Mouse (Mus musculus): ENCODE results near the gene Dnajb14. TPM values are rescaled to one million over a fixed set of nuclear protein-coding genes. Genes with fewer than 3 reads are reported as not detected.
"Not testable (repeated sequence)": the region's sequence is repeated elsewhere in the genome, so short reads cannot be mapped to it uniquely, and the experiment has no call there.

The Dnajb14 gene
- polyA plus RNA-seq, 1 experiment, result 2.5 TPM

- Histone ChIP-seq H3K79me2 (ENCODE audit: control insufficient read depth, insufficient read depth) (no peaks in the 10 kb centered on the region), H3K4me2 (ENCODE audit: low read depth) (no peak overlapping the region), H3K36me3 (ENCODE audit: control insufficient read depth, insufficient read depth) (no peaks in the 10 kb centered on the region), H3ac (ENCODE audit: control insufficient read depth, insufficient read length) (no peak overlapping the region), H3K4me3 (no peak overlapping the region), H3K27me3 (ENCODE audit: control insufficient read depth, insufficient read depth, insufficient read length) (no peaks in the 10 kb centered on the region)
- no peak for TF ChIP-seq SRF (IDR thresholded peaks at IDR 0.05; ENCODE audit: control insufficient read depth, insufficient read length, low read depth)
- TF ChIP-seq POLR2A (IDR thresholded peaks at IDR 0.05; ENCODE audit: insufficient read length, low read depth), result no peak
Measured at GRCm38 (mm10) chr3:137849697-137850096, 17.8 kb upstream of the Dnajb14 start.

- Histone ChIP-seq H3K4me2 (ENCODE audit: low read depth) (no peak overlapping the region), H3K36me3 (ENCODE audit: control insufficient read depth, insufficient read depth) (no peaks in the 10 kb centered on the region), H3K4me3 (no peak overlapping the region), H3ac (ENCODE audit: control insufficient read depth, insufficient read length) (no peak overlapping the region), H3K27me3 (ENCODE audit: control insufficient read depth, insufficient read depth, insufficient read length) (no peaks in the 10 kb centered on the region), H3K79me2 (ENCODE audit: control insufficient read depth, insufficient read depth) (no peaks in the 10 kb centered on the region)
- TF ChIP-seq USF1 (IDR thresholded peaks at IDR 0.05; ENCODE audit: low read depth) (no peak), TCF12 (IDR thresholded peaks at IDR 0.05; ENCODE audit: insufficient read depth, poor library complexity, severe bottlenecking) (no peak), MYOD1 (IDR thresholded peaks at IDR 0.05; ENCODE audit: control insufficient read depth in 1 of 3, insufficient read length in 2 of 3, low read depth in 2 of 3) (no peak), POLR2A (IDR thresholded peaks at IDR 0.05; ENCODE audit: insufficient read length, low read depth) (no peak), MYOG (IDR thresholded peaks at IDR 0.05; ENCODE audit: control insufficient read depth in 1 of 3, insufficient read depth in 1 of 3, insufficient read length in 2 of 3, low read depth in 2 of 3) (no peak), SRF (IDR thresholded peaks at IDR 0.05; ENCODE audit: control insufficient read depth, insufficient read length, low read depth) (no peak), POLR2AphosphoS2 (IDR thresholded peaks at IDR 0.05; ENCODE audit: insufficient read length, low read depth) (no peak), TCF3 (IDR thresholded peaks at IDR 0.05; ENCODE audit: insufficient read length, low read depth) (no peak)
Measured at GRCm38 (mm10) chr3:137851196-137851595, 16.3 kb upstream of the Dnajb14 start.

GRCm38 (mm10) chr3:137853011-137853410, 14.5 kb upstream of the Dnajb14 start:
- not testable (repeated sequence) for H3K36me3 ChIP-seq (ENCODE audit: control insufficient read depth, insufficient read depth); H3K4me3 ChIP-seq; H3K4me2 ChIP-seq (ENCODE audit: low read depth); H3ac ChIP-seq (ENCODE audit: control insufficient read depth, insufficient read length); H3K79me2 ChIP-seq (ENCODE audit: control insufficient read depth, insufficient read depth); H3K27me3 ChIP-seq (ENCODE audit: control insufficient read depth, insufficient read depth, insufficient read length)

- no peak overlapping the region for H3K4me2 ChIP-seq (ENCODE audit: low read depth)
- no peak overlapping the region for H3ac ChIP-seq (ENCODE audit: control insufficient read depth, insufficient read length)
- H3K79me2 ChIP-seq (ENCODE audit: control insufficient read depth, insufficient read depth), result no peaks in the 10 kb centered on the region
- no peak for TF ChIP-seq REST (IDR thresholded peaks at IDR 0.05; ENCODE audit: insufficient read depth, insufficient read length)
- TF ChIP-seq POLR2AphosphoS2 (IDR thresholded peaks at IDR 0.05; ENCODE audit: insufficient read length, low read depth), result no peak
- no peak for TF ChIP-seq MYOG (IDR thresholded peaks at IDR 0.05; ENCODE audit: control insufficient read depth in 1 of 3, insufficient read depth in 1 of 3, insufficient read length in 2 of 3, low read depth in 2 of 3)
- no peak for TF ChIP-seq TCF12 (IDR thresholded peaks at IDR 0.05; ENCODE audit: insufficient read depth, poor library complexity, severe bottlenecking)
- TF ChIP-seq TCF3 (IDR thresholded peaks at IDR 0.05; ENCODE audit: insufficient read length, low read depth), result no peak
- no peak for TF ChIP-seq MYOD1 (IDR thresholded peaks at IDR 0.05; ENCODE audit: control insufficient read depth in 1 of 3, insufficient read length in 2 of 3, low read depth in 2 of 3)
- H3K27me3 ChIP-seq (ENCODE audit: control insufficient read depth, insufficient read depth, insufficient read length), result no peaks in the 10 kb centered on the region
- no peak overlapping the region for H3K4me3 ChIP-seq
- H3K36me3 ChIP-seq (ENCODE audit: control insufficient read depth, insufficient read depth), result no peaks in the 10 kb centered on the region
Measured at GRCm38 (mm10) chr3:137855328-137855727, 12.1 kb upstream of the Dnajb14 start.

- Histone ChIP-seq H3K27me3 (ENCODE audit: control insufficient read depth, insufficient read depth, insufficient read length) (no peaks in the 10 kb centered on the region), H3K4me3 (no peak overlapping the region), H3K36me3 (ENCODE audit: control insufficient read depth, insufficient read depth) (no peaks in the 10 kb centered on the region), H3ac (ENCODE audit: control insufficient read depth, insufficient read length) (no peak overlapping the region), H3K4me2 (ENCODE audit: low read depth) (no peak overlapping the region), H3K79me2 (ENCODE audit: control insufficient read depth, insufficient read depth) (no peaks in the 10 kb centered on the region)
- TF ChIP-seq MYOD1 (IDR thresholded peaks at IDR 0.05; ENCODE audit: control insufficient read depth in 1 of 3, insufficient read length in 2 of 3, low read depth in 2 of 3), result peak in 1 of 3 experiments; percentile 2
- TF ChIP-seq SRF (IDR thresholded peaks at IDR 0.05; ENCODE audit: control insufficient read depth, insufficient read length, low read depth), result no peak
- TF ChIP-seq MYOG (IDR thresholded peaks at IDR 0.05; ENCODE audit: control insufficient read depth in 1 of 3, insufficient read depth in 1 of 3, insufficient read length in 2 of 3, low read depth in 2 of 3), result no peak
- no peak for TF ChIP-seq TCF3 (IDR thresholded peaks at IDR 0.05; ENCODE audit: insufficient read length, low read depth)
Measured at GRCm38 (mm10) chr3:137856061-137856460, 11.4 kb upstream of the Dnajb14 start.

GRCm38 (mm10) chr3:137860394-137861170, 6.9 kb upstream of the Dnajb14 start:
- TF ChIP-seq REST (IDR thresholded peaks at IDR 0.05; ENCODE audit: insufficient read depth, insufficient read length) (no peak), CEBPB (IDR thresholded peaks at IDR 0.05; ENCODE audit: insufficient read depth, poor library complexity, severe bottlenecking) (0 out of 2 replicates have a peak, but pooled peaks have one; percentile 3)

More at GRCm38 (mm10) chr3:137860394-137861170, 6.9 kb upstream of the Dnajb14 start:
- H3K4me2 ChIP-seq (ENCODE audit: low read depth), result no peak overlapping the region
- no peaks in the 10 kb centered on the region for H3K79me2 ChIP-seq (ENCODE audit: control insufficient read depth, insufficient read depth)
- H3ac ChIP-seq (ENCODE audit: control insufficient read depth, insufficient read length), result no peak overlapping the region
- no peak overlapping the region for H3K4me3 ChIP-seq
- H3K36me3 ChIP-seq (ENCODE audit: control insufficient read depth, insufficient read depth), result no peaks in the 10 kb centered on the region
- H3K27me3 ChIP-seq (ENCODE audit: control insufficient read depth, insufficient read depth, insufficient read length), result no peaks in the 10 kb centered on the region

All from myocyte (in vitro differentiated cells).